Mouse (Mus musculus) kidney, postnatal 4 days (tissue): ENCODE results near the gene Myl10.
"Not testable (repeated sequence)": the region's sequence is repeated elsewhere in the genome, so short reads cannot be mapped to it uniquely, and the experiment has no call there.

Source experiments
- DNase-seq, 2 experiments: peaks; one replicate each; pipeline ENCODE4 v3.0.0; 2021; ENCODE audit warnings: mixed read lengths in 2 of 2

Gene Myl10

DNA sequence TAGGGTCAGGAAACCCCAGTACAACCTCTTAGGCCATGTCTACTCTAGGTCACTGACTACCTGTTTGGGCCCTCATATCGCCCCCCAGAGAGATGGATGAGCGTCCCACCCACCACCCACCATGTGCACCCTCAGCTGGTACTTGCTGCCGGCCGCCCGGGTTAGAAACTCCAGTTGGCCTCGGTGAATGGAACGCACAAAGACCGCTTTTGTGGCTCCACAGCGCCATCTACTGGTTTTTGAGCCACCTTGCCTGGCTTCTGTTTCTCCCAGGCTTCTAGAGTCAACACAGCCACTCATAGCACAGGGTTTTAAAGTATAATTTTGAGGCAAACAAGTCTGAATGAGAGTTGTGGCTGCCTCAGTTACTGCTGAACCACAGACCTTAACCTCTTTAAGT, 13.9 kb downstream of the Myl10 start:
- DNase-seq: peak; percentile 87 to 89

DNA sequence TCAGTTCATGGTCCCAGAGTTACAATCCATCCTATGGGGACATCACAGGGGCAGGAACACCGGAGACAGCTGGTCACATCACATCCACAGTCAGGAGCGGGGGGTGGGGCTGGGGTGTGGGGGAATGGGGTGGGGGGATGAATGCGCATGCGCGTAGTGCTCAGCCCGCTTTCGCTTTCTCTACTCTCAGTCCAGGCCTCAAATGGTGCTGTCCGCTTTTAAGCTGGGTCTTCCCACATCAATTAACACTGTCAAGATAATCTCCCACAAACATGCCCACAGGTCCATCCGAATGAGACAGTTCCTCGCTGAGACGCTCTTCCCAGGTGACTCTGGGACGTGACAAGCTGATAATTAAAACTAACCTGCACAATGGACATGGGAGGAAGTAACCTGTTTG, 15.2 kb downstream of the Myl10 start:
- no peak for DNase-seq

DNA sequence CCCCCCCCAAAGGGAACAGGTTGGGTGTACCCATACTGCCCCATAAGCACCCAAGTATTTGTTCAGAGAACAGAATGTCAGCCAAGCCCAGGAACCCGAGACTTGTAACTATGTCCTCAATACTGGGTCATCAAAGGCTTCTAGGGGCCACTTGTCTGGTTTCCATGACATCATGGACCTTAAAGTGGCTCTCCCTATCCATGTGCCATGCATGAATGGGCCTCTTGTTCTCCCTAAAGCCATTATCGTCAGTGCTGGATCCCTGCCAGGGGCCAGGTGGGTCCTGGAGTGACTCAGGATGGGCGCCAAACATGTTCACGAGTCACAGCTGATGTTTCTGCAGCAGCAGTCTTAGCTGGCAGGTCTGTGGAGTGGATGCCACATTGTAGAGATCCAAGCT, 17.8 kb downstream of the Myl10 start:
- no peak for DNase-seq

DNA sequence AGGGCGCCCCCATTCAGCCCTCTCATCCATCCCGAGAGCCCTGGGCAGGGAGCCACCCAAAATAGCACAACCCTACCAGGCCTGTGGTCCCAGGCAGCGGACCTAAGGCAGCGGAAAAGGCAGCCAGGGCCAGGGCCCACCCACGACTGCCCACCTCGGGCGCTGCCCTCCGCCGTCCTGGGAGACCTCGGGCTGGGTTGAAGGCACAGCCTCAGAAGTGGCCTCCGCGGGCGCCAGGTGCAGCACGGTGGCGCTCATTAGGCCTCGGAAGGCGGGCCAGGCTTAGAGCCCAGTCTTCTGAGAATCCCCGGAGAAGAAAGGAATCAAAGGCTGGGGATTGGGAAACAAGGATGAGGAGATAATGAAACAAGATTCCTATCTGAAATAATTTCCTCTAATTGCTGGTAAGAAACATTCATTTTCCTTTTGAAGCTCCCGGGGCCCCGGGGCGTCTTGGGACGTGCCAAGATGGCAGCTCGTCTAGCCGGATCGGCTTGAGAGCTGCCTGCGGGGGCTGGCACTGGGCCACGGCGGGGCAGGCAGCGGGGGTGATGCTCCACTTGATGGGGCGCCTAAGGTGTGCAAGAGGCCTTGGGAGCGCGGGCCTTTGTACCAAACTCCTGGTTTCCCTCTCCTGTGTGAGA, 21.4 kb downstream of the Myl10 start:
- DNase-seq: peak; percentile 29 to 65

DNA sequence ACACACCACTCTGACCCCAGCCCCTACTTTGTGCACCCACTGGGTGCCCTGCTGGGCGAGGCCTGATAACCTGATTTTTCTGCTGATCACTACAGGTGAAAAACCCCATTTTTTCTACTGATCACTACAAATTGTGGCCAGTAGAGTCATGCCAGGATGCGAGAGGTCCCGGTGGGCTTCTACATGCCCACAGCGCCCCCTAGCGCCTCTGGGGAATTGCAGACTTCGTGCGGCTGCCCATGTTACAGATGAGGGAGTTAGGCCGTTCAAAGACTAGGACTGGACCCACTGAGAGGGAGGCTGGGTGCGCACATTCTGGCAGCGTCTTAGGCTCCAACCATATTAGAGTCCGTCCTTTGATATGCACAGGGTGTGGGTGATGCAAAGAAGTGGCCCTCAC, 21.9 kb downstream of the Myl10 start:
- DNase-seq: peak; percentile 77 to 84

DNA sequence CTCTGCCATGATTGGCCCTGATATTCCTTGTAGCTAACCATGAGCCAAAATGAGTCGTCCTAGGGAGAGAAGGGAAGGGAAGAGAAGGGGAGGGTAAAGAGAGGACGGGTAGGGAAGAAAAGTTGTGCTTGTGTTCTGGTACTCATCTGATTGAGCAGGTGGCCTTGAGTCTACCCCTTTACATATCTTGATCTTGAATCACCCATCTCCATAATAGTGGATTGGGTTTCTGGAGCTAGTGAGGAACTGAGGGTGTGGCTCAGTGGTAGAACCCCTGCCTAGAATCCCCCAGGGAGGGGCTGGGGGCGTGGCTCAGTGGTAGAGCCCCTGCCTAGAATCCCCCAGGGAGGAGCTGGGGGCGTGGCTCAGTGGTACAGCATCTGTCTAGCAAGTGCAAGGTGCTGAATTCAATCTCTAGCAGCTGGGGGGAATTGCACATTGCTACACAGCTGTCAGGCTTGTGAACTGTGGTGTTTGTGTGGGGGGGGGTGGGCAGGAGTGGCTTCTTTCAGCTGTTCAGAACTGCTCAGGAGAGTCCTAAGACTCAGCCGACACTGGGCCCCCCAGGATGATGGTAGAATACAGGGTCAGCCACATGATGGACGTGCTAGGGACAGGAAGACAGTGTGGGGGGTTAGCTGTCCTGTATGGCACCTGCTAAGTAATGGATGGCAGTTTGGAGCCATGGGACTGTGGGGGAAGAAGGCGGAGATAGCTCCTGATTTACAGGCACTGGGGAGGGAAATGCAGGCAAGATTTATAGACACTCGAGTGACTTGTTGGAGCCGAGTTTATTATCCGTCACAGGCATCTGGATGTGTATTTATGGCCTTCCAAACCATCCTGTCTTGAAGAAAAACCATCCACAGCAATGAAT, 24.0 kb downstream of the Myl10 start:
- DNase-seq: peak in 1 of 2 experiments; percentile 21

DNA sequence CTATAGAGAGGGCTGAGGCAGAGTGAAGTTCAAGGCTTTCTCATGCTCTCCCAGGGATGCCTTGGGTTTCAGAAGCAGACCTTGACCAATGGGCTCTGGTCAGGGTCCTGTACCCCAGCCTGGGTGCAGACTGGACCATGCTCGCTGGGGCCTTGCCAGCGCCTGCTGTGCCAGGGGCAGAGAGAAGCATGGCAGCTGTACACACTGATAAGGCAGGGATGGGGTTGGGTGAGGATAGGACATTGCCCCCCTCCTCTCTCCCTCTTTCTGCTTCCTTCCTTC, 24.6 kb downstream of the Myl10 start:
- DNase-seq: no peak

DNA sequence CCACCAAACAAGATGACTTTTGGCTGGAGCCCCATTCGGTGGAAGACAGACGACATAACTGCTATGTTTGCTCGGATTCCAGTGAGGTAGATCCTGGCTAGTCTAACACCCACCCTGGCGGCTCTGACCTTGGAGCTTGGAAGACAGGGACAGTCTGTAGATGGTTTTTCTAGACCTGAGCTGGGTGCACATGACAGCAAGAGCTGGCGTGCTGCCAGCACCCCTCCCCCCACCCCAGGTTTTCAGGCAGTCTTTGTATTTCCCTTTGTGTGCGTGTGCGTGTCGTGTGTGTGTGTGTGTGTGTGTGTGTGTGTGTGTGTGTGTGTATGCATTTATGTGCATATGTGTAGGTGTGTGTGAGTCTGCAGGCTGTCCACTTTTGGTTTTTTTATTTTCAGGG, 25.7 kb downstream of the Myl10 start:
- no peak for DNase-seq

DNA sequence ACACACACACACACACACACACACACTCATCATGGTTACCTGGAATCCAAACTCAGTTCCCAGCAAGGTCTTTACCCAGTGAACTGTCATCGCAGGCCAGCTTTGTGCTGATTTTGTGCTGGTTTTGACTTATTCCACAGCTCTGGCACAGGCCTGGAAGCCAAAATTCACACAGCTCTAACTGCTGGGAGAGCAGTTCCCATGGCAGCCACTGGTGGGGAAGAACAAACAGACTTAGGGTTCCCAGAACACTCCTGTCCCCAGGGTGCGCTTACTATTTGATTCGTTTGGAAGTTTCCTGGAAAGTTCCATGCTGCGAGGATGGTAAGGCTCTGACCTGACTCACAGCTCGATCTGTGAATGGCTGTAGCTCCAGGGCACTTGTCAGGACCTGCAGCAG, 28.6 kb downstream of the Myl10 start:
- no peak for DNase-seq

DNA sequence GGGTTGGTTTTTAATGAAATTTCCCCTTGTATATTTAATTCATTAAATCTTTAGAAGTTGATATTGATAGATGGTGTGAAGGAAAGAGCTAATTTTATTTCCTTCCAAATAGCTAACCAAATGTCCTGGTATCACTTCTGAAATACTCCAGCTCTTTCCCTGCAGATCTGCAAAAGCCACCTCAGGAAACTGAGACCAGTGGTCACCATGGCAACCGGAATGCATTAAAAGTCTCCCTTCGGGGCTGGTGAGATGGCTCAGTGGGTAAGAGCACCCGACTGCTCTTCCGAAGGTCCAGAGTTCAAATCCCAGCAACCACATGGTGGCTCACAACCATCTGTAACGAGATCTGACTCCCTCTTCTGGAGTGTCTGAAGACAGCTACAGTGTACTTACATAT, 33.3 kb downstream of the Myl10 start:
- not testable (repeated sequence) for DNase-seq

DNA sequence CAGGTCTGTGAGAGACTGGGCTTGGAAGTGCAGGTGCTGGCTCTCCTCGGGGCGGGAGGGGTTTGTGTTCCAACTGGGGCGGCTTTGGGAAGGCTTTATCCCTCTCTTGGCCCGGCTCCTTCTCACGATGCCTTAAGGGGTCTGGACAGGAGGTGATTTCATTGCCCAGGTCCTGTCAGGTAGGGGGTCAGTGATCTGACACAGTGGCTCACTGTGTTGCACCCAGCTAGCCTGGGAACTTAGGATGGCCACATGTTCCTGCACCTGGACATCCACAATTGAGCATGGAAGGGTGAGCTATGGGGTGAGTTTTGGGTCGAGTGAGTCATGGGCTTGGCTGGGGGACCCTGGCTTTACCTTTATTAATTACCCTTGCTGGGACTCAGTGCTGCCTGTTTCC, 46.0 kb downstream of the Myl10 start:
- no peak for DNase-seq

DNA sequence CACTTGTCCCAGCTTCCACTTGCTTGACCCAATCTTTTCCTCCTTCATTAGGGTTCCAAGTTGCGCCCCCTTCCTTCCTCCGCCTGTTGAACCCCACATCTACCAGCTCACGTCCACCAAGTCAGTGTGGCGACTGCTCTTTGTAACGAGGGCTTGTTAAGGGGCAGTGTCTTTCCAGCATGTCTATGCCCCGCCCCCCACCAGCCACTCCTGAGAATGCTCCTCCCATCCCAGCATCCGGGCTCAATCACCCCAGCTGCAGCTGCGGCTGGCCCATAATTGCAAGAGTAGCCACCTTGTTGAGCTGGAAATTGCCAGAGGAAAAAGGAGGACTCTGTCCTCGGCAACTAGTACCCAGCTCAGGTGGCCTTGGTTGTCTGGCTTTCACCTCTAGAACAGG, 53.6 kb downstream of the Myl10 start:
- no peak for DNase-seq
